Mouse (Mus musculus): ENCODE results near the gene Cript. TPM values are rescaled to one million over a fixed set of nuclear protein-coding genes. Genes with fewer than 3 reads are reported as not detected.
"Not testable (repeated sequence)": the region's sequence is repeated elsewhere in the genome, so short reads cannot be mapped to it uniquely, and the experiment has no call there.

Cript gene
- polyA plus RNA-seq, 1 experiment from 2014 or later, result 64.4 TPM

DNA sequence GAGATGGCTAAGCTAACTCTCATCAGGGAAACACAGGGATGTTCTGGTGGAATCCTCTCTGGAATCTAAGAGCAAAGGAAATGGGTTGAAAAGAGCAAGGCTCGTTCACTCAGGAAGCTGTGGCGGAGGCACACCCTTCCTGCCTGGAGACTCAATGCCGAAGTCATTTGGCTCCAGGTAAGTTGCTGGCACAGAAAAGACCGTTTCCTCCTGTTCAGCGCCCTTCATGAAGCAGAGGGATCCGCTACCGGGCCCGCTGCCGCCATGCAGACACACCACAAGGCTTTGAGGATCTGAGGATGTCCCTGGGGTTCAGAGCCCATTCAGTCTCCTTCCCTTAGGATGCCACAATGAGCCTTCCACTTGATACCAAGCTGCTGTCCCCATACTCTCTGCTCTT lies 37.3 kb downstream of the Cript start:
- H3K4me1 ChIP-seq (ENCODE audit: insufficient read depth), result no peaks in the 10 kb centered on the region
- H3K36me3 ChIP-seq (replicated peaks; ENCODE audit: insufficient read depth, low read length), result no peaks in the 10 kb centered on the region
- DNase-seq, result no peak
- no peaks in the 10 kb centered on the region for H3K27me3 ChIP-seq (ENCODE audit: insufficient read depth, low read length)
- 60% methylated on average over 9 of the region's 9 CpGs for WGBS (ENCODE audit: insufficient replicate concordance)
- H3K9me3 ChIP-seq (ENCODE audit: low read length), result no peaks in the 10 kb centered on the region
- TF ChIP-seq CTCF (IDR thresholded peaks at IDR 0.05; ENCODE audit: low read depth), result no peak
- no peak overlapping the region for H3K4me2 ChIP-seq (ENCODE audit: low read depth, low read length)
- H3K9ac ChIP-seq (replicated peaks), result no peak overlapping the region
- H3K27ac ChIP-seq (ENCODE audit: low read depth), result no peak overlapping the region
- H3K4me3 ChIP-seq (ENCODE audit: low read depth, low read length), result no peak overlapping the region
- ATAC-seq, result no peak

DNA sequence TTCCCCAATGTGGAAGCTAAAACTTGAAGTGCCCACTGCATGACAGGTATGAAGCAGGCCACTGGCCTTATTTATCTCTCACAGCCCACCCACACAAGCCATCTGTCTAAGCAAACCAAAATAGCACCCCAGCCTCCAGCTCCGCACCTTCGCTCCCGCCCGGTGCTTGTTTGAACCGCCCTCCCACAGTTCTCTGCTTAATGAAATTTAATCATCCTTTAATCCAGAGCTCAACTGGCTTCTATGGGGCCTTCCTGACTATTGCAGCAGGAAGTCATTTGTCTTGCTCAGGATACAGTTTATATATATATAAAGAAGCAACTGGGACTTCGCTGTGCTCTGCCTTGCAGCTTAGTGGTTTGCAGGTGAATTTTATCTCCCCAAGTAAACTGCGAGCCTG lies 38.1 kb downstream of the Cript start:
- DNase-seq (no peak), ATAC-seq (no peak)
- H3K27ac ChIP-seq (ENCODE audit: low read depth), result no peak overlapping the region
- TF ChIP-seq EP300 (IDR thresholded peaks at IDR 0.05; ENCODE audit: low read depth) (no peak), CTCF (IDR thresholded peaks at IDR 0.05; ENCODE audit: low read depth) (no peak)
- H3K4me1 ChIP-seq (ENCODE audit: insufficient read depth), result no peaks in the 10 kb centered on the region
- no peak overlapping the region for H3K4me2 ChIP-seq (ENCODE audit: low read depth, low read length)
- H3K27me3 ChIP-seq (ENCODE audit: insufficient read depth, low read length), result no peaks in the 10 kb centered on the region
- H3K4me3 ChIP-seq (ENCODE audit: low read depth, low read length), result no peak overlapping the region
- H3K36me3 ChIP-seq (replicated peaks; ENCODE audit: insufficient read depth, low read length), result no peaks in the 10 kb centered on the region
- WGBS (ENCODE audit: insufficient replicate concordance), result 64% methylated on average over 7 of the region's 7 CpGs
- no peaks in the 10 kb centered on the region for H3K9me3 ChIP-seq (ENCODE audit: low read length)
- no peak overlapping the region for H3K9ac ChIP-seq (replicated peaks)

DNA sequence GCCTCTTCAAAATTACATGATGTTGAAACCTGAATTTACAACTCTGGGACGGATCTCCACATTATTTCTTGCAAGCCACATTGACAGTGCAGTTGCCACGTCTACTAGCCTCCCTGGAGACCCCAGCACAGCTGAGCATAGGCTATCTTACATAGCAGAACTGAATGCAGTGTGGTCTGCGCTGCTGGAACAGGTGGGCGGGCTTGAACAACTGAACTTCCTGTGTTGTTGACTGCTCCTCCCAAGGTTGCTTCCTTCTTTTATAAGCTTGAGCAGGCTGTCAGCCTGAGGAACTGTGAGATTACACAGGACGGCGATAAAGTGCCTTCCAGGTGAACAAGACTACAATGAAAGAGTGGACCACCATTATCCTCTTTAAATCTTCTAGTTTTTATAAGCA lies 38.6 kb downstream of the Cript start:
- Histone ChIP-seq H3K9me3 (ENCODE audit: low read length) (no peaks in the 10 kb centered on the region), H3K36me3 (replicated peaks; ENCODE audit: insufficient read depth, low read length) (no peaks in the 10 kb centered on the region), H3K27me3 (ENCODE audit: insufficient read depth, low read length) (no peaks in the 10 kb centered on the region), H3K27ac (ENCODE audit: low read depth) (no peak overlapping the region), H3K4me1 (ENCODE audit: insufficient read depth) (no peaks in the 10 kb centered on the region), H3K9ac (replicated peaks) (no peak overlapping the region), H3K4me2 (ENCODE audit: low read depth, low read length) (no peak overlapping the region), H3K4me3 (ENCODE audit: low read depth, low read length) (no peak overlapping the region)
- WGBS (ENCODE audit: insufficient replicate concordance), result 19% methylated on average over 6 of the region's 6 CpGs
- peak; percentile 31 for DNase-seq
- no peak for TF ChIP-seq CTCF (IDR thresholded peaks at IDR 0.05; ENCODE audit: low read depth)
- no peak for TF ChIP-seq EP300 (IDR thresholded peaks at IDR 0.05; ENCODE audit: low read depth)
- ATAC-seq, result peak; percentile 35; the same call in 1 of the 2 replicates

DNA sequence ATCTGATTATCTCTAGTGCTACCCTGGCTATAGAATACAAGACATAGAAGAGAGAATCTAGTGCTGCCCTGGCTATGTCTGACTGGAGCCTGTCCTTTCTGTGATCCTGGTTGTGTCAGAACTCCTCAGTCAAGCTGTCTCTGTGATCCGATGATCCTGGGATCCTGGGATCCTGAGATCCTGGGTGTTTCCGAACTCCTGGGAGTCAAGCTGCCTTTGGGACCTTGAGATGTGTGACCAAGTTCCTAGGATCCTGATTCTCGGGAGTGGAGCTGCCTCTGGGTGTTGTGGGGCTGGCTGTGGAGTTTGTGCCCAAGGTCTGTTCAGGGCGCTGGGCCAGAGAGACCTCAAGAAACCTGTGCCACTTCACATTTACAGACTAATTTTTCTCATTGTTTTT lies 43.6 kb downstream of the Cript start:
- Histone ChIP-seq H3K4me1 (ENCODE audit: insufficient read depth) (no peaks in the 10 kb centered on the region), H3K36me3 (replicated peaks; ENCODE audit: insufficient read depth, low read length) (no peaks in the 10 kb centered on the region), H3K4me2 (ENCODE audit: low read depth, low read length) (no peak overlapping the region), H3K27ac (ENCODE audit: low read depth) (no peak overlapping the region), H3K4me3 (ENCODE audit: low read depth, low read length) (no peak overlapping the region), H3K27me3 (ENCODE audit: insufficient read depth, low read length) (no peaks in the 10 kb centered on the region), H3K9ac (replicated peaks) (no peak overlapping the region), H3K9me3 (ENCODE audit: low read length) (no peaks in the 10 kb centered on the region)
- TF ChIP-seq CTCF (IDR thresholded peaks at IDR 0.05; ENCODE audit: low read depth) (no peak), EP300 (IDR thresholded peaks at IDR 0.05; ENCODE audit: low read depth) (no peak)
- WGBS (ENCODE audit: insufficient replicate concordance), result 74% methylated on average over 4 of the region's 4 CpGs
- DNase-seq (no peak), ATAC-seq (no peak)

DNA sequence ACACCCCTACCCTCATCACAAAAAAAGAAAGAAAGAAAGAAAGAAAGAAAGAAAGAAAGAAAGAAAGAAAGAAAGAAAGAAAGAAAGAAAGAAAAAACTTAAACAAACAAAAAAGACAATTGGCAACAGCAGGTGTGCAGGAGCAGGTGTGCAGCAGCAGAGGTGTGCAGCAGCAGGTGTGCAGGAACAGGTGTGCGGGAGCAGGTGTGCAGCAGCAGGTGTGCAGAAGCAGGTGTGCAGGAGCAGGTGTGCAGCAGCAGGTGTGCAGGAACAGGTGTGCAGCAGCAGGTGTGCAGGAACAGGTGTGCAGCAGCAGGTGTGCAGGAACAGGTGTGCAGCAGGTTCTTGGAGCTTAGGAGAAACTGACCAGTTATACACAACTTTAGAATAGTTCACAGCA lies 46.8 kb downstream of the Cript start:
- not testable (repeated sequence) for H3K9ac ChIP-seq (replicated peaks); ATAC-seq
- WGBS (ENCODE audit: insufficient replicate concordance), result 88% methylated on average over 1 of the region's 1 CpGs

DNA sequence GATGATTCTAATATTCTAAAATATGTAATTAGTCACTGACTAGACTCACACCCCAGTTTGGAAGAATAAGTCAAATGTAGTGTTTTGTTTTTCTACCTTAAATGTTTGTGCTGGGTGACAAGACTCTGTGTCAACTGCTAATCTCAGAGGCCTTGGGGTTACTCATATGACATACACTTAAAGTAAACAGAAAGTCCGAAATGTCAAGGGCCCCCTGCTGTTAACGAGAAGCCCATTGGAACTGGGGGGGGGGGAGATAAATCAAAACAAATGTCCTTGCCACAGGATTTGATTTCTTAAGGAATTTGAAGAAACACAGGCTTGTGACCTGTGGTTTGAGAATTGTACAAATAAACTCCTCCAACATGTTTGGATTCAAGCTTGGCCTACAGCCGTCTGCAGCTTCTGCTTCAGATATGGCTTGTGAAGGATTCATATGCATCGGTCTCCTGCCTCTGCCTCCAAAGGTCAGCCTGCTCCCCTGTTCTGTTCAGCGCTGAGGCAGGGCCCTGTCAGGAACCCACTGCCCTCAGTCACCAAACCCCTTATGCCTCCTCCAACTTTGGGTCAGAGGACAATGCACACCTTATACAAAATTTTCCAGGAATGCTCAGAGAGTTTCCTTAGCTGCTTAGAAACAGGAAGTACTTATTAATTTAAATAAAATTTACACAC lies 47.6 kb downstream of the Cript start:
- H3K27me3 ChIP-seq (ENCODE audit: insufficient read depth, low read length), result no peaks in the 10 kb centered on the region
- H3K27ac ChIP-seq (ENCODE audit: low read depth), result no peak overlapping the region
- no peak overlapping the region for H3K4me2 ChIP-seq (ENCODE audit: low read depth, low read length)
- H3K9ac ChIP-seq (replicated peaks), result no peak overlapping the region
- H3K9me3 ChIP-seq (ENCODE audit: low read length), result no peaks in the 10 kb centered on the region
- ATAC-seq (no peak), DNase-seq (no peak)
- 64% methylated on average over 5 of the region's 5 CpGs for WGBS (ENCODE audit: insufficient replicate concordance)
- H3K36me3 ChIP-seq (replicated peaks; ENCODE audit: insufficient read depth, low read length), result no peaks in the 10 kb centered on the region
- TF ChIP-seq EP300 (IDR thresholded peaks at IDR 0.05; ENCODE audit: low read depth) (no peak), CTCF (IDR thresholded peaks at IDR 0.05; ENCODE audit: low read depth) (no peak)
- H3K4me3 ChIP-seq (ENCODE audit: low read depth, low read length), result no peak overlapping the region
- H3K4me1 ChIP-seq (ENCODE audit: insufficient read depth), result no peaks in the 10 kb centered on the region

More for the DNA sequence above, 46.8 kb downstream of the Cript start:
- not testable (repeated sequence) for H3K27me3 ChIP-seq (ENCODE audit: insufficient read depth, low read length); H3K27ac ChIP-seq (ENCODE audit: low read depth); H3K36me3 ChIP-seq (replicated peaks; ENCODE audit: insufficient read depth, low read length); H3K4me3 ChIP-seq (ENCODE audit: low read depth, low read length); H3K4me2 ChIP-seq (ENCODE audit: low read depth, low read length); DNase-seq; H3K4me1 ChIP-seq (ENCODE audit: insufficient read depth); H3K9me3 ChIP-seq (ENCODE audit: low read length)

DNA sequence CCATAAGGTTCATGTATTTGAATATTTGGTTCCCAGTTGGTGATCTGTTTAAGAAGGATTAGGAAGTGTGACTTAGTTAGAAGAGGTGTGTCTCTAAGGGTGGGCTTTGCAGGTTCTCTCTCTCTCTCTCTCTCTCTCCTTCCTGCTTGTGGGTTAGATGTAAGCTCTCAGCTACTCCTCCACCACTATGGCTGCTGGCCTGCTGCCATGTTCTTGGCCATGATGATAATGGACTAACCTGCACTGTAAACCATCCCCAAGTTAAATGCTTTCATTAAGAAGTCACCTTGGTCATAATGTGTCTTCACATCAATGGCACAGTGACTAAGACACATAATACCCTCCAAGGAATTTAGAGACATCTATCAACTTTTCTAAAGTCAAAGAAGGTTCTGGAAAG lies 48.1 kb downstream of the Cript start:
- no peak for ATAC-seq
- Histone ChIP-seq H3K4me3 (ENCODE audit: low read depth, low read length) (no peak overlapping the region), H3K4me2 (ENCODE audit: low read depth, low read length) (no peak overlapping the region), H3K27ac (ENCODE audit: low read depth) (no peak overlapping the region), H3K9me3 (ENCODE audit: low read length) (no peaks in the 10 kb centered on the region), H3K4me1 (ENCODE audit: insufficient read depth) (no peaks in the 10 kb centered on the region), H3K36me3 (replicated peaks; ENCODE audit: insufficient read depth, low read length) (no peaks in the 10 kb centered on the region), H3K27me3 (ENCODE audit: insufficient read depth, low read length) (no peaks in the 10 kb centered on the region), H3K9ac (replicated peaks) (no peak overlapping the region)
- no peak for DNase-seq
- TF ChIP-seq EP300 (IDR thresholded peaks at IDR 0.05; ENCODE audit: low read depth) (no peak), CTCF (IDR thresholded peaks at IDR 0.05; ENCODE audit: low read depth) (no peak)

DNA sequence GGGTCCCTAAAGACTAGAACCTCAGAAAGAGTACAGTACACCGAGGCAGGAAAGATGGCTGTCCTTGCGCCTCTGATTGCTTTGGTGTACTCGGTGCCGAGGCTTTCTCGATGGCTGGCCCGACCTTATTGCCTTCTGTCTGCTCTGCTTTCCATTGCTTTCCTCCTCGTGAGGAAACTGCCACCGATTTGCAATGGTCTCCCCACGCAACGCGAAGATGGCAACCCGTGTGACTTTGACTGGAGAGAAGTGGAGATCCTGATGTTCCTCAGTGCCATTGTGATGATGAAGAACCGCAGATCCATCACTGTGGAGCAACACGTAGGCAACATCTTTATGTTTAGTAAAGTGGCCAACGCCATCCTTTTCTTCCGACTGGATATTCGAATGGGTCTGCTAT lies 52.9 kb downstream of the Cript start:
- 89% methylated on average over 17 of the region's 17 CpGs for WGBS (ENCODE audit: insufficient replicate concordance)
- not testable (repeated sequence) for H3K27ac ChIP-seq (ENCODE audit: low read depth); H3K9me3 ChIP-seq (ENCODE audit: low read length); DNase-seq; H3K4me1 ChIP-seq (ENCODE audit: insufficient read depth); ATAC-seq; H3K4me3 ChIP-seq (ENCODE audit: low read depth, low read length); H3K4me2 ChIP-seq (ENCODE audit: low read depth, low read length); H3K9ac ChIP-seq (replicated peaks); H3K36me3 ChIP-seq (replicated peaks; ENCODE audit: insufficient read depth, low read length); H3K27me3 ChIP-seq (ENCODE audit: insufficient read depth, low read length)

Measured in liver, postnatal 0 days (tissue).